Mouse (Mus musculus): ENCODE measurements around the gene Lmo7.

Gene Lmo7

DNA sequence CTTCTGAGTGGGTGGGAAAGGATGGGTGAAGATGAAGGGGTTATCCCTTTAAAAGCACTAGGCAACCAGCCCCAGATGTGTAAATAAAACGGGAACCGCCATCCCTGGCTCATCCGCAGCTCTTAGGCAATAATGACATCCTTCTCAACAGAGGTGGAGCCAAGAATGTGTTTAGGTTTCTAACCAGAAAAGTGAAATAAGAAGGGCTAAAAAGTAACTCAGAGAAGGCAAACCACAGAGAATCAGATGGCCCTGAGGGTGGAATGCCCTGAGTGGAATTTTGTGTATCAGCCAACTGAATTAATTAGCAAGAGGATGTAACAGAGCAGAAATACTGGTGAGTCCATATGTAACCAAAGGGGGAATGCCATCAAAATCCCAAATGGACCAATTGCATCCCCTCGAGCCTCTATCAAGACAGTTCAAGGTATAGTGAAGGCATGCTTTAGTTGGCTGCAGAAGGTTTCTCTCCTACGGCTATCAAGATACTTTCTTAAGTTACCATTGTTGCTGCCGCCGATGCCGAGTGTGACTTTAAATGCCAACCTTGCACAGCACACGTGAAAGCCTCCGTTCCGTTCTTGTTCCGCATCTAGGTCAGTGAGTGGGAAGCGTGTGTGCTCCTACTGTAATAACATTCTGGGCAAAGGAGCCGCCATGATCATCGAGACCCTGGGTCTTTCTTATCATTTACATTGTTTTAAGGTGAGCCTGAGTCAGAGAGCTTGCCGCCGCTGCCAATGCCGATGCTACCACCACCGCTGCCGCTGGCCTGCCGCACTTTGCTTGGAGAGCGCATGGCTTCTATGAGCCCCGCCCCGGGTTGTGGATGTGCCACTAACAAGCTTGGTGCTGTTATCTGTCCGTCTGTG lies 201.1 kb downstream of the Lmo7 start:
- no peak for DNase-seq (ENCODE audit: extremely low spot score, low read depth, low spot score)

DNA sequence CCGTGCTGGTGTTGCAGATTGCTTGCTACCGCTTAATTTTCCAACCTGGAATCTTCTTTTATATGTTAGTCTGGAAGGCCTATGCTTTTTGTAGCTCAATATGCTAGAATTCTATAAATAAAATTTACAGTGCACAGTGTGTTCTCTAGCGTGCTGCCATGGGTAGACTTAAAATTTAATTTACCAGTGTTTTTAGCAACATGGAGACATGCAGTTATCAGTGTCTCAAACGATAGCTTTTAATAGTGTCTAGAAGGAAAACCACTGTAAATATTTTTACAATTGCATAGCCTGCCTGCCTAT lies 201.6 kb downstream of the Lmo7 start:
- DNase-seq (ENCODE audit: extremely low spot score, low read depth, low spot score): no peak

DNA sequence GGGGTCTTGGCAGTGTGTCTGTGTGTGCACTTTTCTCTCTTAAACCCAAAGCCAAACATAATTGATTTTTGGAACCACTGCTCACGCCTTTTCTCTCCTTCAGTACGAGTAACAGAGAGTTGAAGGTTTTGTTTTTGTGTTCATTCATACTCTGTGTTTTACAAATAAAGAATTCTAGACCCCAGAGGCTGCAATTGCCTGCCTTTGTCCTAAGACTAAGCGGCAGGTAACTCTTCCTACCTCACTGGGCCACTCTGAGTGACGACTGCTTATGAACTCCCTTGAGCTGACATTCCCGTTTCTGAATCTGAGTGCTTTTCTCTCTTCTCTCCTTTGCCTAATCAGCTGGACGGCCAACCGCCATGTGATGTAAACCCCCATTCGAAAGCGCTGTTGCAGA lies 203.8 kb downstream of the Lmo7 start:
- no peak for DNase-seq (ENCODE audit: extremely low spot score, low read depth, low spot score)

DNA sequence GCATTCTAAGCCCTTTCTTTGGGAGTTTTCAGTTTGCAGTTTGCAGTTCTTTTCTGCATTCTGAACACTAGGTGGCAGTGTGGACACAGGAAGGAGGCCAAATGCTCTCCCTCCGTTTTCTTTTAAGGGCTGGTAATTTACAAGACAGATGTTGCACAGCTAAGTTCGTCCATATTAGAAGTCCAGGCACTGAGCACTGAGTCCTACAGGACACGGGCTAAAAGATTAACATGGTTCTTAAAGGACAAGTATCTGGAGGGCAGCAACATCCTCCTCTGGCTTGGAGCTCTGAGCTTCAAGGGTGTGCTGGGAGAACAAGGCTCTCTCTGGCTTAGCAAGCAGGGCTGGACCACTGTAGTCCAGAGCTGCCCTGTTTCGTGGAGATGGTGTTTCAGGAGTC lies 213.2 kb downstream of the Lmo7 start:
- peak; percentile 86 for DNase-seq (ENCODE audit: extremely low spot score, low read depth, low spot score)

DNA sequence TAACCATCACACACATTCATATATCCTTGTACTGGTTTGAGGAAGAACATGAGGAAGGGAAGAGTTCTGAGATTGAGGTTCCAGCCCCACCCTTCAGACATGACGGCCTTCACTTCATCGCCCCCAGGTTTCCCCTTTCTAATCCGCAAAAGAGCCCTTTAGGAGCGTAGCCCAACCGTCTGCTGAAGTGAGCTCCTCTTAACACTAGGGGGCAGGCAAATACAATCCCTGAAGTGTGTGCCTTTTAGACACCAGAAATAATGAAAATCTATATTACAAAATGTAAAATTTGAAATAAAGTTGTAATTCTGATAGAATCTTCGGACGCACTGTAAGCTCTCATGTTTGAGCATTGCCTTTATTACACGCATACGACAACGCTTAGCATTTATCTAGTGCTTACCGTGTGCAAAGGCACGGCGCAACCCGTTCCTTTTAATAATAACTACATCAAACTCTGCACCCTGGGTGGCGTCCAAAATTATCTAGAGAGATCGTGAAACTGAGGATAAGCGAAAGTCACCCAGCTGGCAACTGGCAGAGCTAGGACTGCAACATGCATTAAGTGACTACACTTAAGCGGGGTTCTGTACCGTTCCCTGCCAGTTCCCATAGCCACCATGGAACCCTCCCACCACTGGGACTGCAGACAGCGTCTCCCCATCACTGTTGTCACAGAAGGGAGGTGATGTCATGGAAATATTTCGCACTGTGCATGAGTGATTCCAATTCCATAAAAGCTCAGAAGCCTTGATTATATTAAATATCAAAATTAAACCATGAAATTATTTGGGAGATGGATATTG lies 217.2 kb downstream of the Lmo7 start:
- DNase-seq (ENCODE audit: extremely low spot score, low read depth, low spot score): no peak

DNA sequence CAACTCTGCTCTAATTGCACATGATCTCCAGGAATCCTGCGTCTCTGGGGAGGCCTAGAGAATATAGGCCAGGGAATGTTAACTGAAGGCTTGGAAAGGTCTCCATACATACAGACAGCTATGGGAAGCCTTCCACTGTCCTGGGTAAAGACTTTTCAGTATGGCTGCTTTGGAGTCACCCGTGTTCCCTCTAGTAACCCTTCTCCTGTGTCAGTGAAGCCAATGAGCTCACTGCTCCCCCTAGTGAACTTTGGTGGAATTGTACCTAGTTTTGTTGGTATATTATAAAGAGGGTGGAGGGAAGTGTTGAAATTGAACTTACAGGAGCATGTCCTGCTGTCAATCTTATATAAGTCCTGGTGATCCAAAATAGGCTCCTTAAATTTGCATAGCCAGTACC lies 219.4 kb downstream of the Lmo7 start:
- peak; percentile 44 for DNase-seq (ENCODE audit: extremely low spot score, low read depth, low spot score)

DNA sequence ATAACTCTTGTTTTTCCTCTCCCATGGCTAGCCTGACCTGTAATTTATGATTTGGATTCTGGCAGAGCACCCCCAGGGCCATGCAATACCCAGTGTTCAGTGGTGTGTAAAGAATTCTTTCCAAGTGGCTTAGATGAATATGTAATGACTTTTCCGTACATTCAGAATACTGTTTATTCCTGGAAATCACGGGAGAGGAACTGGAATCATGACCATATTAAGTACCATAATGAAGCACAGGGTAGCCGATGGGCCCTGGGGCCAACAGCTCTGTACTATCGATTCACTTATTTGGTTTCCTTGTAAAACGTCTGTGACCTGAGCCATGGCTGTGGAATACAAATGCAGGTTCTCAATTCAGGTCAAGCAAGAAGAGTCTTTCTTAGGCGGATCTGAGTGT lies 221.3 kb downstream of the Lmo7 start:
- DNase-seq (ENCODE audit: extremely low spot score, low read depth, low spot score): no peak

DNA sequence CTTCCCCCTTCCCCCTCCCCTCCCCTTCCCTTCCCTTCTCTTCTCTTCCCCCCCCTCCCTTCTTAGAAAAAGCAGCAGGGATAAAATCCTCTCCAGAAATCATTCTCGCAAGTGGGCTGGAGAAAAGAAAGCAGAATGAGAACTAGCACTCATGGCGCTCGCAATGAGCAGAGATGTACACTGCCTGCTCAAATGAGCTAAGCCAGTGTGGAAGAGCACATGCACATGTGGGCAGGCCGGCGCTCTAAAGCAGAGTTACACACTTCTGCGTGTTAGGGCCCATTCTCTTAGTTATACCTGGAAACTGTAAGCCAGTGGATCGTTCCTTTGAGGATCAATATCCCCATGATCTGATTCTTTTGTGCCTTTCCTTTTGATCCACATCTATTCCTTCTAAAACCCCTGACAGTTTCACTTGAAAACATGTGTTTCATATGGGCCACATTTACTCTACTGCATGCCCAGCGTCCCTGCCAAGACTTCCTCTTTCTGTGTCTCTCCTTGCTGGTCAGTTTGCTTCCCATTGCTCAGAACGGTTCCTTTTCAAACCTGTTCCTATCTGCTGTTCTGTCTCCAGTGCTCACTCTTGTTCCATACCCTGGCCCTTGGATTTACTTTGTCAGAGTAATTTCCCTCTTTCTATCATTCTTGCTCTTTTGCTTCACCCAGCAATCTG lies 224.2 kb downstream of the Lmo7 start:
- no peak for DNase-seq (ENCODE audit: extremely low spot score, low read depth, low spot score)

DNA sequence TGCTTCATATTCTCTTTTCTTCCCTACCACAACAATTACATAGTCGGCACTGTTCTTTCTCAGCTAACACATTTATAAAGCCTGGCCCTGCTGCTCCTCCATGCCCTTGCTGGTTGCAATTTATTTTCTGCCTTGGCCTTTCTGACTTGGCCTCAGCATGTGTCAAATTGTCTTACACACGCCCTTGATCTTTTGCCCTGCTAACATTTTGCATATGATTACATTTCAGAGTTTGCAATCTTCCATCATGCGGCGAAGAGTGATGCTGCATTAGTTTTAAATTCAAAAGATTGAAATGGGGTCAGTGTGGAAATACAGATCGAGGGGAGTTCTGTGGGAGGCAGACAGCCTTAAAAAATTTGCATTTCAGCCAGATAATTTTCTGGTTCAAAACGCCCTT lies 234.6 kb downstream of the Lmo7 start:
- no peak for DNase-seq (ENCODE audit: extremely low spot score, low read depth, low spot score)

DNA sequence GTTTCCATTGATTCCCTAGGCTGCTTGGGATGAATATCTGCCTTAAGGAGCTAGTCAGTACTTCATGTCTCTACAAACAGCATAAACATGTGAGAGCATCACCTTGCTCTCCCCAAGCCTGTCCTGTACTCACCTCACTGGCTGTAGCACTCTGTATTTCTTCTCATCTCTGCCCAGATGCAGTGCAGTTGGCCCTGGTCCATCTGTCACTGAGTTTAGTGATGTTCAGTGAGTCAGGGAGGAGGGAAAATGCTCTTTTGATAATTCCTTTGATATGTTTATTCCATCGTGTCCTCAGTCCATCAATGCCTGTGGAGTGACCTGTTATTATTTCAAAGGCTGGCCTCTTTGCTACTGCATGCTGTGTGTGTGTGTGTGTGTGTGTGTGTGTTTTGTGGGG lies 235.2 kb downstream of the Lmo7 start:
- no peak for DNase-seq (ENCODE audit: extremely low spot score, low read depth, low spot score)

DNA sequence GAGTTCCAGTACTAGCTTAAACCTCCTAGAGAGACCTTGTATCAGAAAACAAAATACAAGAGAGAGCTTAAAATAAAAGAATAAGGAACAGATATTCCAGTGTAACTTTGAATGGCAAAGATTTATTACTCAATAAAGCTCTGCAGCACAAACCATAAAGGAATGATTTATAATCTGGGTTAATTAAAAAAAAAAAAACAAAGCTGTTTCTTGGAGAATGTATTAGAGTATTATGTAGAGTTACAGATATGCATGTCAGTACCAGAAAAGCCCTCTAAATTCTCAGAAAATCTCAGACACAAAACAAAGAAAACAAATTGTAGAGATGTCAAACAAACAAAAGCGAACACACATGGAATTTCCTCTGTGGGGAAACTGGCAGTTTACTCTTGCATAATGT lies 243.0 kb downstream of the Lmo7 start:
- no peak for DNase-seq (ENCODE audit: extremely low spot score, low read depth, low spot score)

DNA sequence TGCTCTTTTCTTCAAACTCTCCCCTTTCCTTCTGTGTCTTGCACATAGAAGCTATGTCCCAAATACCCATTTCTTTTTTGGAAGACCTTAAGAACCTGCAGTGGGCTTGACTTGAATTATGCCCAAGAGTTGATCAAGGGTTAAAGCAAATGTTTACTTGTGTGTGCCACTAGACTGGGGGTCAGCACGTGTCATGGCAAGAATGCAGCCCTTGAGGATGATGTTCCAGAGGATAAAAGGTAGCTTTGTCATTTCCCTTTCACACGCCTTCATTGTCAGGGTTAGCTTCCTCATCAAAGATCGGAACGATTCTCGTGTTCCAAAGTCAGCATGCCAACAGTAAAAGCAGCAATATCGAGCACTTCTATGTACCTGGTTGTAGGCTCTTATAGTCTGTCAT lies 243.4 kb downstream of the Lmo7 start:
- DNase-seq (ENCODE audit: extremely low spot score, low read depth, low spot score): no peak

DNA sequence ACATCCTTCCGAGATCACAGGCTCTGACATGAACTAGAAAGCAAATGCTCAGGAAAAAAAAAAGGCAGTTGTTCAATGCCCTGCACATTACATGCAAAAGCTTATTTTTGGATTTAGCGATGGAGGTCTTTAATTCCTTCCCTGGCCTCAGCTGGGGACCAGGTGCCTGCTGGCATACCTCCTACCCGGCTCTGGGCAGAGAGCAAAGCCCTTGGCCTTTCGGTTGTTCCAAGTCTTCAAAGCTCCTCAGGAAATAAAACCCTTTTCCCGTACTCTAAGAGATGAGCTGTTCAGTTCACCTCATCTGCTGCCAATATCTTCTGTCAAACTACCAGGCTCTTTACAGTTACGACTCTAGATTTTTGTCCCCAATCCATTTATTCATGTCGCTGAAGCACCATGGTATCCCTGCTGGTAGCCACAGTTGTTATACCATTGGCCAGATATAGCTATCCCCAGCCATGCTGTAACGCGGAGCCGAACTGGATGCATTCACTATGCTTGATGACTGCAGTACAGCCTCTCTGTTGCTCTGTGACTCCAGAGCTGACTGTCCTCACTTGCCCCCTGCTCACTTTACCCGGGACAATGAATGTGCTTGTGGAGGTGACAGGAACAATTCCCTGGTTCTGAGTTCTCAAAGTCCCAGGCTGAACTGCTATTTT lies 246.4 kb downstream of the Lmo7 start:
- DNase-seq (ENCODE audit: extremely low spot score, low read depth, low spot score): no peak
